In the genomic region with DNA sequence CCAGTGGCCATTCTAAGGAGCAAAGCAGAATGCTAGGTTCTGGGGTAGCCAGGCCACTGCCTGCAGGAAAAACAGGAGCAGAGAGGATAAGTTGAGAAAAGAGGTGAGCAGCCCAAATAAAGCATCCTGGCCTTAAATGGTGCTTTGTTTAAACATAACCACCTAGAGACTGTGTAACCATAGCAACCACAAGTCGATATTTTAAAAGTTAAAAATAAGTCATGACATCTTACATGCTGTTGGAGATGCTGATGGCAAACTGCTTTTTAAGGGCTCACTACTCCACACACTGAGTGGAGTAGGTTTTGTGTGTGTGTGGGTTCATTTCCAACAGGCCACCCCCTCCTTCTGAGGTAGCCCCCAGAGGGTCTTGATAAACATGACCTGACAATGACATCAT, we compare ENCODE assay signal across 23 mouse cellular contexts. TPM values are rescaled to one million over a fixed set of nuclear protein-coding genes. Genes with fewer than 3 reads are reported as not detected.
"Had no signal": no experiment of that assay in that cellular context is flagged by ENCODE, and none has a peak within 500 bp of the region (broad histone marks: within the 10 kb centered on the region; RNA-seq: fewer than 3 reads in every experiment).

No protein-coding gene starts in this region.

- H3K36me3 ChIP-seq: lung, embryonic 15.5 days had no signal

- H3K27me3 ChIP-seq: lung, embryonic 15.5 days; neural tube, embryonic 12.5 days had no signal

- H3K4me3 ChIP-seq: lung, embryonic 15.5 days; megakaryocyte, embryonic 14.5 days; neural tube, embryonic 12.5 days had no signal

- H3K27ac ChIP-seq: lung, embryonic 15.5 days; macrophage; neural tube, embryonic 12.5 days had no signal

- DNase-seq: liver, postnatal 0 days; lung, adult 2 months; lung, postnatal 14 days; lung, postnatal 36 days; midbrain, embryonic 14.5 days; retina, postnatal 1 day; right cerebral cortex, adult 18-20 months; right cerebral cortex, postnatal 25 days; right cerebral cortex, postnatal 4 days; spleen, adult 18-20 months; thymus, adult 18-20 months; thymus, postnatal 14 days; thymus, postnatal 36 days had no signal

- H3K9me3 ChIP-seq: lung, embryonic 15.5 days; megakaryocyte, embryonic 14.5 days; neural tube, embryonic 12.5 days had no signal

- ATAC-seq: liver, postnatal 0 days; lung, postnatal 0 days; midbrain, embryonic 16.5 days had no signal

- H3K9ac ChIP-seq: liver, postnatal 0 days; lung, embryonic 15.5 days; neural tube, embryonic 12.5 days had no signal

- H3K4me2 ChIP-seq: lung, embryonic 15.5 days; midbrain, embryonic 11.5 days; neural tube, embryonic 12.5 days had no signal

RNA-seq across cellular contexts. Expression of a gene that starts 48.4 kb away (rescaled TPM):
- total RNA-seq: megakaryocyte progenitor cell, adult 5-6 weeks; monocyte, adult 5-6 weeks; neutrophil, adult 5-6 weeks had no signal
- polyA plus RNA-seq: liver, postnatal 0 days; macrophage had no signal
